In the genomic region with DNA sequence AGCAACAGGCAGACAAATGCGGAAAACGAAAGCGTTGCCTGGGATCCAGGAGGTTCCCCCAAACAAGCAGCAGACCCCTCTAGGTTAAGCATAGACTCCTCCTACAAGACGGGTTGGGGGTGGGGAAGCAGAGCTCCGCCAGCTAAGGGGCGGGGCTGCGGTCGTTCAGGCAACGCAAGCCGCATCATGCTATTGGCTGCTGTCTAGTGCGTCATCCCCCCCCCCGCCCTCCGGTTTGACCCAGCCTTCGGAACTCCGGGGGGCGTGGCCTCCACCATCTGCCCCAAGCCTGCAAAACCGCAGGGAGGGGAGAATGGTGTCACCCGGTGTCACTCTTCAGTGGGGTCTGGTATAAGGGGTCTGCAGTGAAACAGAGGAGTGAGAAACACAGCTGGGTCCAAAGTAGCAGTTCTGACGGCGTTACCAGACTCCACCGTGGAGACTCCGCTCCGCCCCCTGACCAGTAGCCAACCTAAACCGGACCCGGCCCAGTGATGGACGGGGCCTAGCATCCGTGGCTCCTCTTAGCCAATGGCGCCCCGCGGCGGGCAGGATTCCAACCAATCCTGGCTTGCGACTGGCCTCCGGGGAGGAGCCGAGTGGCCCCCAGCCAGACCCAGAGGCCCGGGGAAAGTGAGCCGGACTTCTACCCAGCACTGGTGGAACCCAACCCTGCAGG, we compare ENCODE assay signal across 8 mouse cellular contexts. TPM values are rescaled to one million over a fixed set of nuclear protein-coding genes. Genes with fewer than 3 reads are reported as not detected.
DNase-seq lines count a peak whose midpoint lies in the region; ATAC-seq and TF ChIP-seq lines count a peak whose summit lies in the region.

Sertad3 (plus strand) TSS at position 613 of the 679 bp plus-strand sequence.

- intact Hi-C loops in heart, adult 2 months (cut with DNase I): loop anchor here (5.0 to 10.0 kb wide), 2 partner anchors 136 to 308 kb away; partner anchors contain the start of genes Egln2 and Ltbp4

- H3K36me3 ChIP-seq in embryonic facial prominence, embryonic 13.5 days: peaks cover 24% of the 10 kb centered on the region
- H3K36me3 ChIP-seq in heart, adult 2 months (ENCODE audit: control insufficient read depth, insufficient read depth, low read length): peaks cover 2% of the 10 kb centered on the region; the same call in 1 of the 2 replicates
- H3K36me3 ChIP-seq in limb, embryonic 13.5 days: peaks cover 19% of the 10 kb centered on the region
- no peaks in the 10 kb centered on the region for H3K36me3 ChIP-seq in midbrain, embryonic 16.5 days (ENCODE audit: control insufficient read depth, insufficient read depth, low read length)

- H3K9ac ChIP-seq in embryonic facial prominence, embryonic 13.5 days: peak within 1 kb of the TSS; percentile 85
- H3K9ac ChIP-seq in heart, adult 2 months (ENCODE audit: low read depth, low read length): peak within 1 kb of the TSS; percentile 81
- H3K9ac ChIP-seq in limb, embryonic 13.5 days: peak within 1 kb of the TSS; percentile 79
- H3K9ac ChIP-seq in midbrain, embryonic 16.5 days (ENCODE audit: low read depth, low read length): peak within 1 kb of the TSS; percentile 56

- H3K4me3 ChIP-seq in embryonic facial prominence, embryonic 13.5 days: peak within 1 kb of the TSS; percentile 75
- H3K4me3 ChIP-seq in heart, adult 2 months: peak within 1 kb of the TSS; percentile 90
- H3K4me3 ChIP-seq in limb, embryonic 13.5 days: peak within 1 kb of the TSS; percentile 76
- H3K4me3 ChIP-seq in midbrain, embryonic 16.5 days (ENCODE audit: low read depth, low read length): peak within 1 kb of the TSS; percentile 64

- WGBS in embryonic facial prominence, embryonic 13.5 days: under 1% methylated on average over 36 of the region's 36 CpGs
- under 1% methylated on average over 36 of the region's 36 CpGs for WGBS in heart, adult 2 months
- WGBS in limb, embryonic 13.5 days: under 1% methylated on average over 36 of the region's 36 CpGs
- under 1% methylated on average over 36 of the region's 36 CpGs for WGBS in midbrain, embryonic 16.5 days

- TF ChIP-seq EP300 in heart, adult 2 months (IDR thresholded peaks at IDR 0.05; ENCODE audit: insufficient read depth, low read depth, low read length): no peak

- ATAC-seq in embryonic facial prominence, embryonic 13.5 days (ENCODE audit: insufficient number of reproducible peaks, insufficient read depth, low FRiP score, low TSS enrichment, low read depth): peak; percentile 90
- peak; percentile 95 for ATAC-seq in limb, embryonic 13.5 days (ENCODE audit: low FRiP score, low read depth)
- peak; percentile 93 for ATAC-seq in midbrain, embryonic 16.5 days

- peak within 1 kb of the TSS; percentile 66 for H3K4me2 ChIP-seq in embryonic facial prominence, embryonic 13.5 days
- H3K4me2 ChIP-seq in limb, embryonic 13.5 days (replicated peaks): peak within 1 kb of the TSS; percentile 69
- H3K4me2 ChIP-seq in midbrain, embryonic 16.5 days (ENCODE audit: low read length): peak within 1 kb of the TSS; percentile 80

- no peaks in the 10 kb centered on the region for H3K9me3 ChIP-seq in embryonic facial prominence, embryonic 13.5 days
- H3K9me3 ChIP-seq in limb, embryonic 13.5 days: no peaks in the 10 kb centered on the region
- no peaks in the 10 kb centered on the region for H3K9me3 ChIP-seq in midbrain, embryonic 16.5 days (replicated peaks; ENCODE audit: control insufficient read depth, low read length, poor library complexity, severe bottlenecking)

- H3K79me2 ChIP-seq in heart, adult 2 months (replicated peaks; ENCODE audit: control insufficient read depth, insufficient read depth, low read length): no peaks in the 10 kb centered on the region

- peak; percentile 97 for DNase-seq in 3134 (ENCODE audit: extremely low read depth, insufficient read length, low spot score)
- peak; percentile 100 for DNase-seq in adrenal gland, postnatal 36 days
- peak; percentile 99 for DNase-seq in heart, adult 2 months
- peak; percentile 99 to 100 for DNase-seq in kidney, adult 8-10 months
- peak; percentile 98 to 99 for DNase-seq in spleen, postnatal 10 days (ENCODE audit: low spot score in 2 of 2)

- H3K27me3 ChIP-seq in embryonic facial prominence, embryonic 13.5 days: no peaks in the 10 kb centered on the region
- H3K27me3 ChIP-seq in heart, adult 2 months (ENCODE audit: control insufficient read depth, insufficient read depth, low read length): no peaks in the 10 kb centered on the region
- no peaks in the 10 kb centered on the region for H3K27me3 ChIP-seq in limb, embryonic 13.5 days
- no peaks in the 10 kb centered on the region for H3K27me3 ChIP-seq in midbrain, embryonic 16.5 days (ENCODE audit: control insufficient read depth, insufficient read depth, low read depth, low read length)

- TF ChIP-seq POLR2A in heart, adult 2 months (IDR thresholded peaks at IDR 0.05; ENCODE audit: insufficient read depth, low read depth, low read length): peak; percentile 90

- no peak for TF ChIP-seq CTCF in heart, adult 2 months (IDR thresholded peaks at IDR 0.05)

- H3K27ac ChIP-seq in embryonic facial prominence, embryonic 13.5 days: peak within 1 kb of the TSS; percentile 94
- peak within 1 kb of the TSS; percentile 89 for H3K27ac ChIP-seq in heart, adult 2 months
- H3K27ac ChIP-seq in limb, embryonic 13.5 days: peak within 1 kb of the TSS; percentile 94
- H3K27ac ChIP-seq in midbrain, embryonic 16.5 days (ENCODE audit: low read length): peak within 1 kb of the TSS; percentile 66

- peaks cover 24% of the 10 kb centered on the region for H3K4me1 ChIP-seq in embryonic facial prominence, embryonic 13.5 days
- H3K4me1 ChIP-seq in heart, adult 2 months (ENCODE audit: control insufficient read depth, insufficient read depth, low read length): peaks cover 4% of the 10 kb centered on the region
- peaks cover 21% of the 10 kb centered on the region for H3K4me1 ChIP-seq in limb, embryonic 13.5 days
- H3K4me1 ChIP-seq in midbrain, embryonic 16.5 days (ENCODE audit: control insufficient read depth, insufficient read depth, low read length): peaks cover 6% of the 10 kb centered on the region; the same call in 1 of the 2 replicates

RNA-seq across cellular contexts. Expression of gene Sertad3, which starts in this region (rescaled TPM):
- 10 to 100 TPM; 15.9 to 16.3 TPM for total RNA-seq in adrenal gland, postnatal 36 days (2021)
- polyA plus RNA-seq in embryonic facial prominence, embryonic 13.5 days (2015; fragmentation: Nextera tagmentation; extraction: Ambion mirVana): 33.6 and 38.2 TPM in 2 replicates
- total RNA-seq in heart, adult 2 months (2021): 1 to 10 TPM; 3.5 to 6.2 TPM
- 6.9 TPM in 2 replicates for polyA plus RNA-seq in heart, adult 2 months (2012; rRNA removed)
- polyA plus RNA-seq in limb, embryonic 13.5 days (2015; fragmentation: Nextera tagmentation; extraction: Ambion mirVana): 33.6 and 36.3 TPM in 2 replicates
- 7.1 and 8.4 TPM in 2 replicates for polyA plus RNA-seq in midbrain, embryonic 16.5 days (2015; fragmentation: Nextera tagmentation; extraction: Ambion mirVana)

Comparison
In these comparisons a context has a peak if more than half of its experiments do, and no peak if none do; other contexts are left out.
1. Peak in every context shown above with its lines: DNase-seq, ATAC-seq, H3K4me3 ChIP-seq and H3K27ac ChIP-seq.